In genomic region chr6:124770013-124770412, GRCm38 (mm10) we compare ENCODE assay signal across 8 mouse cellular contexts. TPM values are rescaled to one million over a fixed set of nuclear protein-coding genes. Genes with fewer than 3 reads are reported as not detected.
DNase-seq lines count a peak whose midpoint lies in the region; ATAC-seq lines count a peak whose summit lies in the region.

No protein-coding gene starts in this region.

- H3K4me1 ChIP-seq in liver, embryonic 11.5 days (replicated peaks; ENCODE audit: control insufficient read depth, insufficient read depth, low read length): peaks cover 25% of the 10 kb centered on the region
- H3K4me1 ChIP-seq in forebrain, embryonic 10.5 days: peaks cover 45% of the 10 kb centered on the region
- peaks cover 24% of the 10 kb centered on the region for H3K4me1 ChIP-seq in intestine, embryonic 15.5 days (replicated peaks)
- peaks cover 9% of the 10 kb centered on the region for H3K4me1 ChIP-seq in neural tube, embryonic 14.5 days (ENCODE audit: control insufficient read depth, insufficient read depth, low read length)

- DNase-seq in liver, embryonic 11.5 days (ENCODE audit: low spot score): no peak
- no peak for DNase-seq in liver
- DNase-seq in forebrain, embryonic 10.5 days (ENCODE audit: extremely low spot score, low spot score): no peak
- DNase-seq in left cerebral cortex, postnatal 36 days (ENCODE audit: low spot score in 2 of 2): no peak
- no peak for DNase-seq in adrenal gland, postnatal 36 days
- no peak for DNase-seq in thymus, postnatal 14 days

- no peak for ATAC-seq in liver, embryonic 11.5 days (replicated peaks; ENCODE audit: low FRiP score)
- no peak for ATAC-seq in intestine, embryonic 15.5 days
- no peak for ATAC-seq in neural tube, embryonic 14.5 days (ENCODE audit: low read depth)

- 22% methylated on average over 7 of the region's 7 CpGs for WGBS in liver, embryonic 11.5 days
- 56% methylated on average over 7 of the region's 7 CpGs for WGBS in forebrain, embryonic 10.5 days
- WGBS in intestine, embryonic 15.5 days: 62% methylated on average over 7 of the region's 7 CpGs
- 56% methylated on average over 7 of the region's 7 CpGs for WGBS in neural tube, embryonic 14.5 days

- no peaks in the 10 kb centered on the region for H3K36me3 ChIP-seq in liver, embryonic 11.5 days (ENCODE audit: control insufficient read depth, insufficient read depth, low read length)
- H3K36me3 ChIP-seq in forebrain, embryonic 10.5 days (replicated peaks): no peaks in the 10 kb centered on the region
- no peaks in the 10 kb centered on the region for H3K36me3 ChIP-seq in intestine, embryonic 15.5 days
- H3K36me3 ChIP-seq in neural tube, embryonic 14.5 days (ENCODE audit: control insufficient read depth, insufficient read depth, low read length): no peaks in the 10 kb centered on the region

- no peak overlapping the region for H3K27ac ChIP-seq in liver, embryonic 11.5 days (ENCODE audit: low read depth, low read length)
- peak overlapping the region; percentile 81 for H3K27ac ChIP-seq in forebrain, embryonic 10.5 days
- H3K27ac ChIP-seq in intestine, embryonic 15.5 days: no peak overlapping the region
- H3K27ac ChIP-seq in neural tube, embryonic 14.5 days (ENCODE audit: low read depth, low read length): peak overlapping the region; percentile 52

- peak overlapping the region; percentile 68; the same call in 1 of the 2 replicates for H3K4me2 ChIP-seq in liver, embryonic 11.5 days
- peak overlapping the region; percentile 96 for H3K4me2 ChIP-seq in intestine, embryonic 15.5 days (replicated peaks)
- peak overlapping the region; percentile 71 for H3K4me2 ChIP-seq in neural tube, embryonic 14.5 days (ENCODE audit: low read depth, low read length)

- no peak overlapping the region for H3K9ac ChIP-seq in liver, embryonic 11.5 days (ENCODE audit: low read depth, low read length)
- peak overlapping the region; percentile 60; the same call in 1 of the 2 replicates for H3K9ac ChIP-seq in intestine, embryonic 15.5 days
- peak overlapping the region; percentile 57 for H3K9ac ChIP-seq in neural tube, embryonic 14.5 days (replicated peaks; ENCODE audit: low read depth, low read length)

- no peaks in the 10 kb centered on the region for H3K9me3 ChIP-seq in liver, embryonic 11.5 days (ENCODE audit: control insufficient read depth, low read length)
- no peaks in the 10 kb centered on the region for H3K9me3 ChIP-seq in forebrain, embryonic 10.5 days
- H3K9me3 ChIP-seq in intestine, embryonic 15.5 days: no peaks in the 10 kb centered on the region
- no peaks in the 10 kb centered on the region for H3K9me3 ChIP-seq in neural tube, embryonic 14.5 days (ENCODE audit: control insufficient read depth, low read length)

- intact Hi-C loops in left cerebral cortex, postnatal 36 days (cut with DNase I): no loop called here

- peaks cover 36% of the 10 kb centered on the region for H3K27me3 ChIP-seq in liver, embryonic 11.5 days (replicated peaks; ENCODE audit: control insufficient read depth, insufficient read depth, low read length)
- H3K27me3 ChIP-seq in forebrain, embryonic 10.5 days (ENCODE audit: poor library complexity, severe bottlenecking): peaks cover 72% of the 10 kb centered on the region
- 0 out of 2 replicates have a peak, but pooled peaks cover 2% of the 10 kb centered on the region for H3K27me3 ChIP-seq in intestine, embryonic 15.5 days (replicated peaks)
- no peaks in the 10 kb centered on the region; the same call in 1 of the 2 replicates for H3K27me3 ChIP-seq in neural tube, embryonic 14.5 days (ENCODE audit: control insufficient read depth, insufficient read depth, low read length)

- peak overlapping the region; percentile 53; the same call in 1 of the 2 replicates for H3K4me3 ChIP-seq in liver, embryonic 11.5 days (ENCODE audit: low read depth, low read length)
- H3K4me3 ChIP-seq in forebrain, embryonic 10.5 days: peak overlapping the region; percentile 64
- H3K4me3 ChIP-seq in intestine, embryonic 15.5 days (replicated peaks): peak overlapping the region; percentile 57
- peak overlapping the region; percentile 47 for H3K4me3 ChIP-seq in neural tube, embryonic 14.5 days (ENCODE audit: low read depth, low read length)

RNA-seq across cellular contexts. Expression of gene Eno2, which starts 0.5 kb away (rescaled TPM):
- polyA plus RNA-seq in liver, embryonic 11.5 days (2014; fragmentation: Nextera tagmentation; extraction: Ambion mirVana): 2.1 and 2.6 TPM in 2 replicates
- polyA plus RNA-seq in forebrain, embryonic 10.5 days (2016; fragmentation: Nextera tagmentation; extraction: Ambion mirVana): 4.0 and 4.4 TPM in 2 replicates
- 6.0 and 6.8 TPM in 2 replicates for polyA plus RNA-seq in intestine, embryonic 15.5 days (2015; fragmentation: Nextera tagmentation; extraction: Ambion mirVana)
- polyA plus RNA-seq in neural tube, embryonic 14.5 days (2014; fragmentation: Nextera tagmentation; extraction: Ambion mirVana): 154 and 205 TPM in 2 replicates
- 1,000 to 10,000 TPM; 1,042 to 1,110 TPM for total RNA-seq in left cerebral cortex, postnatal 36 days (2021)
- total RNA-seq in adrenal gland, postnatal 36 days (2021): 10 to 100 TPM; 12.4 to 32.6 TPM

RNA-seq across cellular contexts. Expression of gene Lrrc23, which starts 9.5 kb away (rescaled TPM):
- polyA plus RNA-seq in liver, embryonic 11.5 days (2014; fragmentation: Nextera tagmentation; extraction: Ambion mirVana): 0.11 TPM in 1 of 2 replicates, not detected in the other
- polyA plus RNA-seq in forebrain, embryonic 10.5 days (2016; fragmentation: Nextera tagmentation; extraction: Ambion mirVana): 4.9 and 5.3 TPM in 2 replicates
- polyA plus RNA-seq in intestine, embryonic 15.5 days (2015; fragmentation: Nextera tagmentation; extraction: Ambion mirVana): 0.11 and 0.13 TPM in 2 replicates
- 0.67 and 0.92 TPM in 2 replicates for polyA plus RNA-seq in neural tube, embryonic 14.5 days (2014; fragmentation: Nextera tagmentation; extraction: Ambion mirVana)
- total RNA-seq in left cerebral cortex, postnatal 36 days (2021): 1 to 10 TPM; 1.7 to 1.8 TPM
- under 1 TPM in 1 of 2 experiments, not detected in 1; 0.43 TPM for total RNA-seq in adrenal gland, postnatal 36 days (2021)

RNA-seq across cellular contexts. Expression of gene Atn1, which starts 13.7 kb away (rescaled TPM):
- polyA plus RNA-seq in liver, embryonic 11.5 days (2014; fragmentation: Nextera tagmentation; extraction: Ambion mirVana): 4.4 and 5.5 TPM in 2 replicates
- polyA plus RNA-seq in forebrain, embryonic 10.5 days (2016; fragmentation: Nextera tagmentation; extraction: Ambion mirVana): 12.5 and 14.2 TPM in 2 replicates
- 10.5 and 11.9 TPM in 2 replicates for polyA plus RNA-seq in intestine, embryonic 15.5 days (2015; fragmentation: Nextera tagmentation; extraction: Ambion mirVana)
- polyA plus RNA-seq in neural tube, embryonic 14.5 days (2014; fragmentation: Nextera tagmentation; extraction: Ambion mirVana): 21.5 and 27.5 TPM in 2 replicates
- total RNA-seq in left cerebral cortex, postnatal 36 days (2021): 100 to 1,000 TPM; 162 to 175 TPM
- 10 to 100 TPM; 77.4 to 78.1 TPM for total RNA-seq in adrenal gland, postnatal 36 days (2021)

RNA-seq across cellular contexts. Expression of gene Gm45234, which starts 14.2 kb away (rescaled TPM):
- 0.15 TPM in 1 of 2 replicates, not detected in the other for polyA plus RNA-seq in liver, embryonic 11.5 days (2014; fragmentation: Nextera tagmentation; extraction: Ambion mirVana)
- not detected in 2 replicates for polyA plus RNA-seq in forebrain, embryonic 10.5 days (2016; fragmentation: Nextera tagmentation; extraction: Ambion mirVana)
- not detected in 2 replicates for polyA plus RNA-seq in intestine, embryonic 15.5 days (2015; fragmentation: Nextera tagmentation; extraction: Ambion mirVana)
- not detected in 2 replicates for polyA plus RNA-seq in neural tube, embryonic 14.5 days (2014; fragmentation: Nextera tagmentation; extraction: Ambion mirVana)
- total RNA-seq in left cerebral cortex, postnatal 36 days (2021): not detected
- total RNA-seq in adrenal gland, postnatal 36 days (2021): under 1 TPM in 1 of 2 experiments, not detected in 1; 0.56 TPM

RNA-seq across cellular contexts. Expression of gene Grcc10, which starts 28.8 kb away (rescaled TPM):
- polyA plus RNA-seq in liver, embryonic 11.5 days (2014; fragmentation: Nextera tagmentation; extraction: Ambion mirVana): 147 and 167 TPM in 2 replicates
- polyA plus RNA-seq in forebrain, embryonic 10.5 days (2016; fragmentation: Nextera tagmentation; extraction: Ambion mirVana): 397 and 415 TPM in 2 replicates
- polyA plus RNA-seq in intestine, embryonic 15.5 days (2015; fragmentation: Nextera tagmentation; extraction: Ambion mirVana): 337 and 341 TPM in 2 replicates
- polyA plus RNA-seq in neural tube, embryonic 14.5 days (2014; fragmentation: Nextera tagmentation; extraction: Ambion mirVana): 634 and 689 TPM in 2 replicates
- total RNA-seq in left cerebral cortex, postnatal 36 days (2021): 100 to 1,000 TPM; 285 to 313 TPM
- 100 to 1,000 TPM; 331 to 397 TPM for total RNA-seq in adrenal gland, postnatal 36 days (2021)

Comparison
In these comparisons a context has a peak if more than half of its experiments do, and no peak if none do; other contexts are left out.
1. H3K27ac ChIP-seq: peak in forebrain, embryonic 10.5 days (single experiment) and neural tube, embryonic 14.5 days (single experiment); none in liver, embryonic 11.5 days (single experiment) and intestine, embryonic 15.5 days (single experiment).
2. RNA of gene Eno2, which starts 0.5 kb away (polyA plus RNA-seq): 154 to 205 TPM in neural tube, embryonic 14.5 days; 6.0 to 6.8 TPM in intestine, embryonic 15.5 days, 4.0 to 4.4 TPM in forebrain, embryonic 10.5 days and 2.1 to 2.6 TPM in liver, embryonic 11.5 days; every median in the first group is over 10 times any median in the second.
3. Peak in every context shown above with its lines, with median percentiles within 50 percentile points of each other: H3K4me2 ChIP-seq and H3K4me3 ChIP-seq.